Mouse (Mus musculus) megakaryocyte, embryonic 14.5 days (primary cell): ENCODE measurements at regions not wholly inside any gene's neighbourhood (a gene's known extent, or its start where the extent isn't known, plus 50 kb on each side); places are given as distances from the start of the nearest gene placed in this dataset.

ENCODE experiments used
- FLI1 ChIP-seq: IDR thresholded peaks from 2 replicates; pipeline ENCODE4 v1.6.1; 2012; ENCODE audit warnings: low read length, inconsistent platforms, mixed read lengths
- GATA1 ChIP-seq: IDR thresholded peaks from 3 replicates; pipeline ENCODE4 v1.6.1; 2012; ENCODE audit warnings: mixed read lengths, low read length, inconsistent platforms, borderline replicate concordance

- TF ChIP-seq GATA1 (no peak), FLI1 (no peak)
Measured at GRCm38 (mm10) chr12:54263733-54264417, 60.2 kb upstream of the Egln3 start.
